Mouse (Mus musculus): Measurements from ENCODE around the gene Acsm2. TPM values are rescaled to one million over a fixed set of nuclear protein-coding genes. Genes with fewer than 3 reads are reported as not detected.

Acsm2 gene
- polyA plus RNA-seq (2016; fragmentation: Nextera tagmentation; extraction: Ambion mirVana), result not detected in 2 replicates

DNA sequence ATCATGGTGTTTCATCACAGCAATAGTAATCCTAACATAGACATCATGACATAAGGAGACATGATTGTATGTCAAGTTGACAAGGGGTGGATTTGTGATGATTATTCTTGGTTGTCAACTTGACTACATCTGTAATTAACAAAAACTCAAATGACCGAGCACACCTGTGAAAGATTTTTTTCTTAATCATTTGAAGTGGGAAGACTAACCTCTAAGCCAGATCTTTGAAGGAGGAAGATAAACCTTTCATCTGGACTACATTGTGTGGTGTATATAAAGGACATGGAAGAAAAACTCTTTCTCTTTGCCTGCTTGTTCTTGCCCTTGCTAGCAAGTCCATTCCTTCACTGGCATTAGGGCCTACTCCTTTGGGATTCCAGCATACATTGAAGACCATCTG, at the start of gene Acsm2:
Gene Acsm2, plus strand, starts transcription at position 301 of the 400 bp plus-strand sequence.
- Histone ChIP-seq H3K4me3 (no peak within 1 kb of the TSS), H3K9ac (replicated peaks) (no peak within 1 kb of the TSS), H3K27ac (replicated peaks) (no peak within 1 kb of the TSS), H3K4me2 (replicated peaks) (no peak within 1 kb of the TSS), H3K36me3 (no peaks in the 10 kb centered on the region), H3K9me3 (no peaks in the 10 kb centered on the region), H3K27me3 (no peaks in the 10 kb centered on the region), H3K4me1 (no peaks in the 10 kb centered on the region)
- WGBS, result 79% methylated on average over 1 of the region's 1 CpGs
- no peak for ATAC-seq (ENCODE audit: low FRiP score, low read depth)

DNA sequence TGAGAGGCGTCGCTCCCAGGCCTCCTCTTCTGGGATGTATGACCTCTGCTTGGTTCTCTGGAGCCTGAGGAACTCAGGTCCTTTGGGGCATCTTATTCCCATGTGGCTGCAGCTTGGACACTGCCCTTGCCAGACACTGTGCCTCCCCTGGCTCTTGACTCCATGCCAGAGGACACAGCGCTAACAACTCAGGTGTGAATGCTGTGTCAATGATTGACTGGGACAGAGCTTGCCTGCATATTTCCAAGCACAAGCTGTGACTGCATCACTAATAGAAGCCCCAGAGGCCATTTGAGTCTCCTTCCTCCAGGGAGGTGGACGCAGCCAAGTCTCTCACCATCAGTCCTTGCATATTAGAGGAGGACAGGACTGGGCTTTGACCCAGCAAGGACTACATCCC, 43.0 kb upstream of the Acsm2 start:
- Histone ChIP-seq H3K36me3 (no peaks in the 10 kb centered on the region), H3K4me1 (no peaks in the 10 kb centered on the region), H3K9ac (replicated peaks) (no peak overlapping the region), H3K27me3 (no peaks in the 10 kb centered on the region), H3K27ac (replicated peaks) (no peak overlapping the region), H3K9me3 (no peaks in the 10 kb centered on the region), H3K4me3 (no peak overlapping the region), H3K4me2 (replicated peaks) (no peak overlapping the region)
- ATAC-seq (ENCODE audit: low FRiP score, low read depth), result no peak
- WGBS, result 88% methylated on average over 4 of the region's 4 CpGs

DNA sequence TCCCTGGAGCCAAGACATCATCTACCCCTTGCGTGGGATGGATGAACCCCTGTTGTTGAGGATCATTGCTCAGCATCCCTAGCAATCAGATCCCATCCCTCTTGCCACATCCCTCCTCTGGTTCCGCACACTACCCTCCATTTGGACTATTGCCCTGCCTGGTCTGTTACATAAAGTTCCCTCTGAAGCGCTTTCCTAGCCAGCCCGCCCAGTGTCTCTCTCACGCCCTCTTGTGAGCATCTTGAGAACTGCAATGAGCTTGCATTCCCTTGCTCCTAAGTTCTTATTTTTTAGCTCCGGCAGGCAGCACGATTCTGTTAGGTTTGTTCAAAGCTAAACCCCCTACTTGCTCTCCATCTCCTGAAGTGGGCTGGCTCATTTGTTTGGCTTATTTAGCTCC, 41.1 kb upstream of the Acsm2 start:
- H3K9me3 ChIP-seq, result no peaks in the 10 kb centered on the region
- no peaks in the 10 kb centered on the region for H3K4me1 ChIP-seq
- no peaks in the 10 kb centered on the region for H3K27me3 ChIP-seq
- no peak overlapping the region for H3K27ac ChIP-seq (replicated peaks)
- H3K4me3 ChIP-seq, result no peak overlapping the region
- H3K36me3 ChIP-seq, result no peaks in the 10 kb centered on the region
- H3K9ac ChIP-seq (replicated peaks), result no peak overlapping the region
- no peak overlapping the region for H3K4me2 ChIP-seq (replicated peaks)
- 34% methylated on average over 7 of the region's 7 CpGs for WGBS
- no peak for ATAC-seq (ENCODE audit: low FRiP score, low read depth)

DNA sequence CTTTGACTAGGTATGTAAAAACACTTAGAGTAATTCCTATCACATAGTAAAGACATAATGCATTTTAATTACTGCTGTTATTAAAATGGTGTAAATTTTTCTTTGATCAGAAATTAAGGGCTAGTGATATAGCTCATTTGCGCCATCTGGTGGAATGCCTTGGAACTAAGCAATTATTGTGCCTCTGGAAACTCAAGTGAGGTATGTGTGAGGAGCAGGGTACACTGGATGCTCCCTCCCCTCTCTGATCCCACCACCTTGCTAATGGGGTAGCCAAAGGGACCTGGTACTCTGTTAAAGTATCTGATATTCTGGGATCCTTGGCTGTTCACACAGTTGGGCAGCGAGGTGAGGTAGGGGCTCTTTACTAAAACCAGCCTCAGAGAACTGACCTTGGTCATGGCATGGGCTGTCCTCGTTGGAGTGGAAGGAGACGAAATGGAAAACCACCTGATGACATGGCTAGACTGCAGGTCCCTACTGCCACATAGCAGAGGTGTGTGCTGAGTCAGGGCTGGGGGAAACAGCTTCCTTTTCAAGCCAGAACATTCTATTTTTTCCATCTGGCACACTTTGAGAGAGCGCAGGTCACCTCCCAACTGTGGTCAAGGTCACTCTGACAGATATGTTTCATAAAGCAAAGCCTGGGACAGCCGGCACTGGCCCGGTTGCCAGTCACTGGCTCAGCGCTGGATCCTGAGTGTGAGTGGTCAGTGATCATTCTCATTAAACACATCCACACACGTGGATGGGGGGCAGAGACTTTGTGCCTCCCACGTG, 38.5 kb upstream of the Acsm2 start:
- WGBS, result 76% methylated on average over 10 of the region's 10 CpGs
- H3K27me3 ChIP-seq, result no peaks in the 10 kb centered on the region
- H3K27ac ChIP-seq (replicated peaks), result no peak overlapping the region
- no peak overlapping the region for H3K4me3 ChIP-seq
- H3K36me3 ChIP-seq, result no peaks in the 10 kb centered on the region
- H3K4me2 ChIP-seq (replicated peaks), result no peak overlapping the region
- H3K9ac ChIP-seq (replicated peaks), result no peak overlapping the region
- no peaks in the 10 kb centered on the region for H3K4me1 ChIP-seq
- no peak for ATAC-seq (ENCODE audit: low FRiP score, low read depth)
- no peaks in the 10 kb centered on the region for H3K9me3 ChIP-seq

DNA sequence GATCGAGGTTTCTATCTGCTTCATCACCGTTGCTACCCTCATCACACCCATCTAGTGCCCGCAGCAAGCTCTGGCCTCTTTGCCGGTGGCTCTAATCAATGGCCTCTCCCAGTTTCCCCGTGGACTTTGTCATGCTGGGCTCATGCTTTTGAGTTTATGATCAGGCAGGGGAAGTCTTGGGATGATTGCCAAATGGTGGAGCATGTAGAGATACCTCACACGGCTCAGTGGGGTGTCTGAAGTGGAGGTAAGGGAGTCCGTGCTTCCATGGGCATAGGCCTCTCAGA, 37.9 kb upstream of the Acsm2 start:
- Histone ChIP-seq H3K4me2 (replicated peaks) (no peak overlapping the region), H3K4me1 (no peaks in the 10 kb centered on the region), H3K9me3 (no peaks in the 10 kb centered on the region), H3K27ac (replicated peaks) (no peak overlapping the region), H3K9ac (replicated peaks) (no peak overlapping the region), H3K36me3 (no peaks in the 10 kb centered on the region), H3K4me3 (no peak overlapping the region), H3K27me3 (no peaks in the 10 kb centered on the region)
- no peak for ATAC-seq (ENCODE audit: low FRiP score, low read depth)
- WGBS, result 88% methylated on average over 7 of the region's 7 CpGs

DNA sequence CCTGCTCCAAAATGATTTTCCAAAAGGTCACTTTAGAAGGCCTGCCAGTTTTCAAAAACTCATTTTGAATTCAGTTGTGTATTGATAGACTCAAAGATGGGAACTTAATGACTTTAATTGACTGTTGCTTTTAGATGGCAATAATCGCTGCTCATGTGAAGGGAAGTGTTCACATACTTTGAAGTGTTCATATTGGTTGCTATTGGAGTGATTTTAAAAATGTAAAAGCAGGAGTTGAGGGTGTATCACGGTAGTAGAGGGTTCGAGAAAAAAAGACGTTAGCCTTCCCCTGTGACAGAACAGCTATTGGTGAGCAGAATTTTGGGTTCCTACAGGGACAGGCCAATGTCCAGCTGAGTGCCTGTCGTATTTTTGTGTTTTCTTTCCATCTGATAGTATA, 35.0 kb upstream of the Acsm2 start, which contains the start of gene Acsm5:
Gene Acsm5, plus strand, starts transcription at position 301 of the 400 bp plus-strand sequence.
- no peak for ATAC-seq (ENCODE audit: low FRiP score, low read depth)
- Histone ChIP-seq H3K27me3 (no peaks in the 10 kb centered on the region), H3K4me2 (replicated peaks) (no peak within 1 kb of the TSS), H3K27ac (replicated peaks) (no peak within 1 kb of the TSS), H3K4me3 (no peak within 1 kb of the TSS), H3K4me1 (no peaks in the 10 kb centered on the region), H3K9ac (replicated peaks) (no peak within 1 kb of the TSS), H3K36me3 (no peaks in the 10 kb centered on the region), H3K9me3 (no peaks in the 10 kb centered on the region)
- 75% methylated on average over 5 of the region's 5 CpGs for WGBS

DNA sequence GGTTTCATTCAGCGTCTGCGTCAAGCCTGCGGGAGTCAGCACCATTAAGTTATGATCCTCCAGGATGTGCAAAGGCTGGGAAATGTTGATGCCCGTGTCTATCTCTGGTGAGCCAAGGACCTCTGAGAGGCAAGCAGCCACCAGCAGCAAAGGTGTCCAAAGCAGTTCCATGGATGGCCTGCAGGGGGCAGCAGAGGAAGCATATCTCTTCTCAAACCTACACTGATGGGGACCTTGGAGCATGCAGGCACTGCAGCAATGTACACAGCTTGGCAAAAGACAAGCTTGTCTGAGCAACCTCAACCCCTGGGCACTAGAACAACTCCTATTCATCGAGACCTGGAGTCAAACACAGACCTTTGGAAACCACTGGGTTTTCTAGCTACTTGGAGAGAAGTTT, 34.5 kb upstream of the Acsm2 start:
- 39% methylated on average over 5 of the region's 5 CpGs for WGBS
- Histone ChIP-seq H3K4me2 (replicated peaks) (no peak overlapping the region), H3K4me3 (no peak overlapping the region), H3K27ac (replicated peaks) (no peak overlapping the region), H3K9ac (replicated peaks) (no peak overlapping the region), H3K9me3 (no peaks in the 10 kb centered on the region), H3K36me3 (no peaks in the 10 kb centered on the region), H3K4me1 (no peaks in the 10 kb centered on the region), H3K27me3 (no peaks in the 10 kb centered on the region)
- ATAC-seq (ENCODE audit: low FRiP score, low read depth), result 0 out of 2 replicates have a peak, but pooled peaks have one; percentile 30

DNA sequence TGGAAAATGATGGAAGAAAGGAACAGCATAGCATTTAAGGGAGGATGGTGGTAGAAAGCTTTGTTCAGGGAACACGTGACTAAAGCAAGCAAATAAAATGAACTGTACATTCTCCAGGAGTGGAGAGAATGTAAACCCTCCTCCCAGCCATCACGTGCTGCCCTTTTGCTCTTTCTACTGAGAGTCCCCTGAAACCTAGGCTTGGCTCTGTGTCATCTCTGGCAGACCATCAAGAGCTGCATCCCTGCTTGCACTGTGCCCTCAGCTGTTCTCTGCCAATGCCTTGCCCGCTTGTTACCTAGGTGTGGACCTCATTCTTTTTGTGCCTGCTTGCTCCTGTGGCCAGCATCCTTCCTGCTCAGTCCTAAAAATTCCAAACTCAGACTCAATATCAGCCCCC, 32.3 kb upstream of the Acsm2 start:
- Histone ChIP-seq H3K4me3 (no peak overlapping the region), H3K4me2 (replicated peaks) (no peak overlapping the region), H3K36me3 (no peaks in the 10 kb centered on the region), H3K9me3 (no peaks in the 10 kb centered on the region), H3K27ac (replicated peaks) (no peak overlapping the region), H3K9ac (replicated peaks) (no peak overlapping the region), H3K4me1 (no peaks in the 10 kb centered on the region), H3K27me3 (no peaks in the 10 kb centered on the region)
- ATAC-seq (ENCODE audit: low FRiP score, low read depth), result no peak
- WGBS, result 81% methylated on average over 3 of the region's 3 CpGs

DNA sequence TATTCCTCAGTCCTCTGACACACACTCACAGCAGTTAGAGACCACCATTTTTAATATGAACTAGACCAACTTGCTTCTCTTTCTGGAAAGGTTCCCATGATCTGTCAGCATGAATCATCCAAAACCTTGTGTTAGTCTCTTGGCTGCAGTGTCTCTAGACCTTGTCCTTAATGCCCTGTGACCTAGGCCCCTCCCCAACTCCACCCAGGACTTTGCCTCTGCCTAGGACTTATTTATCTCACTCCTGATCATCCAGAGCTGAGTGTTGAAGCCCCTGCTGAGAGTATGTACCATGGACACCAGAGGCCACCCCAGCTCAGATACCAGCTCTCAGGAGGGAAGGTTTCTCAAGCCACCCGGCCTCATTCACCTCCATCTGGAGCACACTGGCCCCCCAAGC, 31.8 kb upstream of the Acsm2 start:
- no peak overlapping the region for H3K9ac ChIP-seq (replicated peaks)
- no peaks in the 10 kb centered on the region for H3K4me1 ChIP-seq
- no peak for ATAC-seq (ENCODE audit: low FRiP score, low read depth)
- no peak overlapping the region for H3K4me3 ChIP-seq
- 90% methylated on average over 1 of the region's 1 CpGs for WGBS
- H3K27me3 ChIP-seq, result no peaks in the 10 kb centered on the region
- no peak overlapping the region for H3K27ac ChIP-seq (replicated peaks)
- no peak overlapping the region for H3K4me2 ChIP-seq (replicated peaks)
- no peaks in the 10 kb centered on the region for H3K9me3 ChIP-seq
- no peaks in the 10 kb centered on the region for H3K36me3 ChIP-seq

DNA sequence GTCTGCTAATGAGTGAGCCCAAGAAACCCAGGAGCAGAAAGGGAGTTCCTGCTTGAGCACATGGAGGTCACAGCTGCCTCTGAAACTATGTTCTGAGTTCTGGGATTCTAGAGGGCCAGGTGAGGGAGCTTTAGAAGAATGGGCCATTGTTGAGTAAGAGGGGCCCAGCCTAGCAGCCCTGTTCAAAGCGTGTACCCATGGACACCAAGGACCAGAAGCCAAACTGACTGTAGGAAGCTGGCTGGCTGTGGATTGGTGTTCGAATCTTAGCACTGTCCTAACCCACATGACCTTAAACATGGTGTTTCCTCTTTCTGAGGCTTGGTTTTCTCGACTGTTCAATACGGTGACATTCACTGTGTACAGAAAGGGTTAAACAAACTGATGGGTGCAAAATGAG, 30.8 kb upstream of the Acsm2 start, which contains the start of gene Pdilt:
Gene Pdilt, minus strand, starts transcription at position 101 of the 400 bp plus-strand sequence.
- no peak within 1 kb of the TSS for H3K27ac ChIP-seq (replicated peaks)
- no peak for ATAC-seq (ENCODE audit: low FRiP score, low read depth)
- H3K27me3 ChIP-seq, result no peaks in the 10 kb centered on the region
- no peaks in the 10 kb centered on the region for H3K36me3 ChIP-seq
- no peak within 1 kb of the TSS for H3K9ac ChIP-seq (replicated peaks)
- H3K4me2 ChIP-seq (replicated peaks), result no peak within 1 kb of the TSS
- H3K4me1 ChIP-seq, result no peaks in the 10 kb centered on the region
- H3K4me3 ChIP-seq, result no peak within 1 kb of the TSS
- WGBS, result 74% methylated on average over 4 of the region's 4 CpGs
- H3K9me3 ChIP-seq, result no peaks in the 10 kb centered on the region

DNA sequence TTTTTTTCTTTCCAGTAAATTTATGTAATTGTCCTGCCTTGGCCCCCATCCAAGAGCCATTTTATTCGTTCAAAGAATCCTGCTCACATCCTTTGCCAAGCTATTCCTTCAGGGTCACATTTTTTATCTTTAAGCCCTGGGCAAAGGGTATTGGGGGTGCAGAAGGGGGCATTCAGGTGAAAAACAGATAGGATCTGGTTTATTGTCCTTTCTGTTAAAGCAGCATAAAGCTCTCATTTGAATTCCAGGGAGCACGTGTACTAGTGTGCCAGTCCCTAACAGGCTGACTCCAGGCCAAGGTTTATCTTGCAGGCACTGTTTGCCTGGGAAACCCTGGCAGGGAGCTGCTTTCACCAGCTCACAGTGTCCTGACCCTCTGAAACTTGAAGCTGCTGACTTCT, 28.3 kb upstream of the Acsm2 start:
- no peak overlapping the region for H3K9ac ChIP-seq (replicated peaks)
- no peak overlapping the region for H3K4me2 ChIP-seq (replicated peaks)
- no peak overlapping the region for H3K4me3 ChIP-seq
- H3K9me3 ChIP-seq, result no peaks in the 10 kb centered on the region
- 37% methylated on average over 2 of the region's 2 CpGs for WGBS
- no peak for ATAC-seq (ENCODE audit: low FRiP score, low read depth)
- no peaks in the 10 kb centered on the region for H3K36me3 ChIP-seq
- H3K27me3 ChIP-seq, result no peaks in the 10 kb centered on the region
- H3K4me1 ChIP-seq, result no peaks in the 10 kb centered on the region
- no peak overlapping the region for H3K27ac ChIP-seq (replicated peaks)

DNA sequence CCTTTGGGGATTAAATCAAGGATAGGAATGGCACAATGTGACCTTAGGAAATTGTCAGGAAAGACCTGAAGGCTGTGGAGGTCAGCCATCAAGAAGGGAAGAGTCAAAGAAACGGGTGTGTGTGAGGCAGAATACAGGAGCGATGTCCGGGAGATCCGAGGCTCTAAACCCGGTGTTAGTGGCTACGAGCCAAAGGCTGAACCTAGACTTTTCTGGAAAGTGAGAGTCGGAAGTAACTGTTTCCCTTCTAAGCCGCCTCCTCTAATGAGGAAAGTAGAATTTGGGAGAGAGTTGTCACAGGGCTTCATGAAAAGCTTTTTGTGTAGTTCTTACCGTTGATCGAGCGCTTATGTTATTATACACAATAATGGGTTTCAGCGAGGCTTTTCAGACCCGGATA, 27.7 kb upstream of the Acsm2 start:
- H3K4me2 ChIP-seq (replicated peaks), result no peak overlapping the region
- no peaks in the 10 kb centered on the region for H3K9me3 ChIP-seq
- no peak overlapping the region for H3K27ac ChIP-seq (replicated peaks)
- no peak overlapping the region for H3K4me3 ChIP-seq
- 62% methylated on average over 13 of the region's 13 CpGs for WGBS
- H3K9ac ChIP-seq (replicated peaks), result no peak overlapping the region
- H3K4me1 ChIP-seq, result no peaks in the 10 kb centered on the region
- H3K36me3 ChIP-seq, result no peaks in the 10 kb centered on the region
- ATAC-seq (ENCODE audit: low FRiP score, low read depth), result no peak
- H3K27me3 ChIP-seq, result no peaks in the 10 kb centered on the region

DNA sequence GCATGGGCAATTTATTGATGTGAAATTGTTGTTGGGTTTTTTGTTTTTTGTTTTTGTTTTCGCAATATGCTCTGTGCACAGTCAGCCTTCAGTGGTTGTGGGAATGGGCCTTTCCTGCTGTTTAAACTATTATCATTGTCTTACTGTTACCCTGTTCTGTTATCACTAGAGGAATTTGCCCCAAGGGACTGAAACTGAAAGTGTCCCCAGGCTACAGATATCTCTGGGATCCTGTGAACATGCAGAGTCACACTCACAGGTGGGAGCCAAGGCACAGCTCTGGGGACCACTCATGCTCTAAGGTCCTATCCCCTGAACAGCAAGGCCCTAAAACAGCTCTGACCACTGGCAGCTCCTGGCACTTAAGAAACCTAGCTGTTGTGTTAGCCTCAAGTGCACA, 27.0 kb upstream of the Acsm2 start:
- no peak overlapping the region for H3K27ac ChIP-seq (replicated peaks)
- no peak overlapping the region for H3K4me3 ChIP-seq
- ATAC-seq (ENCODE audit: low FRiP score, low read depth), result no peak
- no peak overlapping the region for H3K4me2 ChIP-seq (replicated peaks)
- 97% methylated on average over 1 of the region's 1 CpGs for WGBS
- H3K9ac ChIP-seq (replicated peaks), result no peak overlapping the region
- no peaks in the 10 kb centered on the region for H3K27me3 ChIP-seq
- H3K36me3 ChIP-seq, result no peaks in the 10 kb centered on the region
- no peaks in the 10 kb centered on the region for H3K4me1 ChIP-seq
- no peaks in the 10 kb centered on the region for H3K9me3 ChIP-seq
